Mouse (Mus musculus) Patski (cell line): Measurements from ENCODE around the gene Agap1. TPM values are rescaled to one million over a fixed set of nuclear protein-coding genes. Genes with fewer than 3 reads are reported as not detected.
A peak's percentile ranks its signal among the peaks of the same experiment; 100 is the strongest.

Experiments used
- ATAC-seq: fragments of 100-300 bp; one replicate; pipeline ENCODE4 v1.8.0; 2021
- CTCF ChIA-PET: fragments of 350-600 bp; sonication (Branson Sonifier 250); formaldehyde crosslinking; loops from one replicate; lab custom pipeline; 2022; ENCODE audit warnings: inconsistent platforms; lab: Charles Lee
- POLR2A ChIA-PET: fragments of 350-600 bp; sonication (Branson Sonifier 250); formaldehyde crosslinking; loops from one replicate; lab custom pipeline; 2022; ENCODE audit warnings: antibody characterized with exemption, inconsistent platforms; lab: Charles Lee
- DNase-seq: peaks from one replicate; pipeline ENCODE4 v3.0.0-alpha.2; 2011; ENCODE audit warnings: low read depth, low spot score
- H3K27me3 ChIP-seq: fragments of 371-371 bp; one replicate; pipeline ENCODE4 v1.5.1; 2021
- CTCF ChIP-seq: fragments of 100-300 bp; IDR thresholded peaks from one replicate; pipeline ENCODE4 v1.5.1; 2021
- in situ Hi-C: fragments of 300-500 bp; cut with MboI; formaldehyde crosslinking; loops from 3 replicates; pipeline ENCODE4 v1.11.1; 2018; ENCODE audit warnings: low pct_unique_long_range_greater_than_20kb, mixed read lengths
- polyA plus RNA-seq: library from polyadenylated mRNA; unstranded; gene quantifications from one replicate; pipeline ENCODE4 v1.2.3, GENCODE M21; 2021

Agap1 gene
- polyA plus RNA-seq, 1 experiment from 2014 or later, result 32.3 TPM

DNA sequence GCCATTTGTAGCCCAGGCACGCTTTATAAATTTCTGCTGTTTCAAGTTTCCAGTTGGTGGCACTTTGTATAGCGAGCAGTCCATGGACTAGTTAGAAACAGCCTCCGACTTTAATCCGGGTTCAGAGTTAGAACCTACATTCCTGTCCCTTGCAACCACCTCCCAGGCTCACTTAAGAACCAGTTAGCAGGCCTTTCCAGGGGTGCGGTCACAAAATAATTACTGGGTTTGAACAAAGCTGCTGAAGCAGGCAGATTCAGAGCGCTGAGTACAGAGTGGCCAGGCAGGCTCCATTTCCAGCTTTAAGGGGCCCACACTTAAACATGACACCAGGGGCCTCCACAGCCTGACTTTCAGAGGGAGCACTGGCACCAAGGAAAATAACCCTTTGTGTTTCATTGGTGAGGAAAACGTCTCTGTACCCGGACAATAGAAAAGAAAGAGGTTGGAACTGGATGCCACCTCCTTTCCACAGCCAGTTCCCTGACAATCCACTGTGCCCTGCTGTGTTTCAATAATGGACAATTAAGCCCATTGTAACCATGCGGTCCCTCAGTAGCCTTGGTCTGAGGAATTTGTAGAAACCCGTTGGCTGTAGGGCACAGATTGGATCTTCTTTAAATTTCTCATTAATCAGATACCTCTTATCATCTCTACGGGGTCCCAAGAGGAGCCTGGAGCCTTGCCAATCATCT lies 24.5 kb upstream of the Agap1 start:
- ChIA-PET CTCF (no interaction called here), POLR2A (no interaction called here)
- in situ Hi-C loops, result no loop called here
- DNase-seq, result no peak
- no peaks in the 10 kb centered on the region for H3K27me3 ChIP-seq
- no peak for ATAC-seq
- TF ChIP-seq CTCF, result no peak

DNA sequence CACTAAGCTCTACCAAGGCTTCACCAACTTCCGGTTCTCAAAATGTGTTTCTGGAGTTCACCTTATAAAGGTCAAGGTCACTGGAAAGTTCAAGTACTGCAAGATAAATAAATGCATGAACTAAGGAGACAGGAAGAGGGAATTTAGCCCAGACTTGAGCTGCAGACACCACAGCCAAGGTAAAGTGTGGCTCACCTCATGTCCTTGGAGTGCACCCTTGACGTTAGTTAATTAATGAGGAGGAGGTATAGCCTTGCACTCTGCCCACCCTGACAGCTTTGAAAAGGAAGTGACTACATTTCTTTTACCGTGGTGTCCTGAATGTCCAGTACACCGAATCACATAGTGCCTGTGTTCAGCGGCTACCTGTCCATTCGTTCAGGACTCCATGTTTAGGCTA lies 15.3 kb upstream of the Agap1 start:
- ChIA-PET CTCF (interaction anchor here (1.5 kb wide), 1 partner anchor 9 kb away, joined by 6 read pairs; no protein-coding TSS in a partner anchor), POLR2A (no interaction called here)
- H3K27me3 ChIP-seq, result no peaks in the 10 kb centered on the region
- TF ChIP-seq CTCF, result no peak
- DNase-seq (no peak), ATAC-seq (no peak)
- in situ Hi-C loops, result no loop called here

DNA sequence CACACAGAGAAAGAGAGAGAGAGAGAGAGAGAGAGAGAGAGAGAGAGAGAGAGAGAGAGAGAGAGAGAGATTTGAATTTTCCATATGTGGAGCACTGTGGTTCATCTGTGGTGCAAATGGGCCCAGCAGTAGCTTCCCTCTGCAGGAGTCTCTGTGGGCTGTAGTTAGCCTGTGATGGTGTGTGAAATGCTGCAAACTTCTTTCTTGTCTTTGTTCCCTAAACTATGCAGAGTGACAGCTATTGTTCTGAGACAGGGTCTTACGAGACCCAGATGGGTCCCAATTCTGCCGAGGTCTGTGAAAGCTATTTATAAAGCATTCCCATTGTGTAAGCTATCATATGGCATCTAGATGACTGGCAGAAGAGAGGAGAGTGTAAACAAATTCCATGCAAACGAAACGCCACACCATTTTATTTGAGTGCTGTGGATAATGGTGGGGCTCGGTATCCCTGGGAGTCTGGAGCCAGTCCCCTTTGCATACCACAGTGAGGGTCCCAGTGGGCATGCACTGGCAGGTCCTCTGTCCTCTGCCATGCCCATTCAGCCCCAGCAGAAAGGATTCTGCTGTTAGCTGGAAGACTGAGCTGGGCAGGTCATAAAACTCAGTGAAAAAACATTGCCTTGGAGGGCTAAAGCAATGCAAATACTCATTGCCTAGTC lies 13.2 kb upstream of the Agap1 start:
- in situ Hi-C loops, result no loop called here
- POLR2A ChIA-PET, result interaction anchor here (0.6 kb wide), 1 partner anchor 9 kb away, joined by 3 read pairs; no protein-coding TSS in a partner anchor
- no peak for TF ChIP-seq CTCF
- DNase-seq (no peak), ATAC-seq (no peak)
- H3K27me3 ChIP-seq, result no peaks in the 10 kb centered on the region
- CTCF ChIA-PET, result no interaction called here

DNA sequence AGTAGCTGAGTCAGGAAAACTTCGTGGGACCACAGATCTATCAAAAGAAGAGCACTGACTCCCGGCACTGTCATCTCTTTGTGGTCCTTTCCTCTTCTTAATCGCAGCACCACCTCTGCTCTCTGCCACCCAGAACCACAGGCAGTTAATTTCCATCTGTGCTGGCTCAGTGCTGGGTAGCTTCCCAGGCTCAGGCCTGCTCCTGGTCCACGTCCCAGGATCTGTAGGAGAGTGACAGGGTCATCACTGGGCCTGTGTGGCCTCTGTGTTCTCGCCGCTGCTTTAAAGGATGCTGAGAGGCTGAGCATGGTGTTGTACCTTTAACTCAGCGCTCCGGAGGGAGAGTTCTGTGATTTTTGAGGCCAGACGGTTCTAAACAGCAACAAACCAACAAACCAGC lies 11.1 kb upstream of the Agap1 start:
- ATAC-seq, result no peak
- no peak for TF ChIP-seq CTCF
- POLR2A ChIA-PET, result no interaction called here
- in situ Hi-C loops, result no loop called here
- DNase-seq, result no peak
- CTCF ChIA-PET, result interaction anchor here (0.8 kb wide), 1 partner anchor 81 kb away, joined by 3 read pairs; no protein-coding TSS in a partner anchor
- no peaks in the 10 kb centered on the region for H3K27me3 ChIP-seq

DNA sequence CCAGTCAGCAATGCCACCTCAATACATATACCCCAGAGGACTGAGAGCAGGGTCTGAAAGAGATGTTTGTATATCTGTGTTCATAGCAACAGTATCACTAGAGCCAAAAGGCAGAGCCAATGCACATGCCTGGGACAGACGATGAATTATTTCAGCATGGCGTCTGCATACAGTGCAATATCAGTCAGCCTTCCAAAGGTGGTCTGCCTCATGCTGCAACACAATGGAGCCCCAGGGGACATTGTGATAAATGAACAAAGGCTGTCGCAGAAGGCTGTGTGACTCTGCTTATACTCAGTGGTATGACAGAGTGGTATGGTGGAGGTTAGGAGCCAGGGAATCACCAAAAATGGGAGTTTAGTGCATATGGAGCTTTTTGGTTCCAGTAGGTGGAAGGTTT lies 10.6 kb upstream of the Agap1 start:
- ChIA-PET CTCF (interaction anchor here (0.8 kb wide), 1 partner anchor 81 kb away, joined by 3 read pairs; no protein-coding TSS in a partner anchor), POLR2A (no interaction called here)
- TF ChIP-seq CTCF, result no peak
- no peak for DNase-seq
- in situ Hi-C loops, result no loop called here
- no peaks in the 10 kb centered on the region for H3K27me3 ChIP-seq
- ATAC-seq, result no peak

DNA sequence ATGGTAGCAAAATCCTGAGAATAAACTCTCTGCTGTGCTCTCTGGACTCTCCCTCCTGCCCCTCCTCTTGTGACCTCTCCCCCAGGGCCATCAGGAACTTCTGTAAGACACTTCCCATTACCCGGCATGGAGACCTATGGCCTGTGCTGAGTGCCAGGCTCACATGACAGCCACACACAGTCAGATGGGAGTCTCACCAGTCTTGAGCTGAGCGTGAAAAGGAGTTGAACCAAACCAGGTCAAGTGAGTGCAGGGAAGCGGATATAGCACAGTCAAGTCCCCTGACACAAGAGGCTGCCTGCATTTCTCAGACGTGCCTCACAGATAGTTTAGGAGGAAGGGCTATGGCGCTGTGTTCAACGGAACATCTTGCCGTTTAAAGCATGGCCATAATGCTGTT lies 4.5 kb upstream of the Agap1 start:
- POLR2A ChIA-PET, result interaction anchor here (0.7 kb wide), 1 partner anchor 9 kb away, joined by 3 read pairs; no protein-coding TSS in a partner anchor
- in situ Hi-C loops, result loop anchor here (5.0 kb wide), 1 partner anchor 213 kb away; no protein-coding TSS in a partner anchor
- no peak for TF ChIP-seq CTCF
- CTCF ChIA-PET, result no interaction called here
- DNase-seq (no peak), ATAC-seq (no peak)
- no peaks in the 10 kb centered on the region for H3K27me3 ChIP-seq

DNA sequence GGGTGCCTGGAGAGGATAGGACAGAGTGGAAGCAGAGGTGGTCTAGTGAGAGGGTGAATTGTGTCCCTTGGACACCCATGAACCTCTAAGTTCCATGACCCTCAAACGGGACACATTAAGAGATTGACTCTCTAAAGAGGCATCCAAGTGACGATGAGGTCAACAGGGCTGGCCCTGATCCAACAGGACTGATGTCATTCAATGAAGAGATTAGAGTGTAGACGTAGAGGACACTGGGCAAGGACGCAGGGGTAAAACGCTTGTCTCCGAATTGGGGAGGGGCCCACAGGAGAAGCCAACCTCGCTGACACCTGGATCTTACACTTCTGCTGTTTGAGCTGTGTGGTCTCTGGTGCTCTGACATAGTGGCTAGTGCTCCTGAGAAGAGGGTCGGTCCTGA lies 2.5 kb upstream of the Agap1 start:
- in situ Hi-C loops, result loop anchor here (5.0 kb wide), 1 partner anchor 215 kb away; no protein-coding TSS in a partner anchor
- ChIA-PET POLR2A (no interaction called here), CTCF (no interaction called here)
- no peak for TF ChIP-seq CTCF
- DNase-seq (no peak), ATAC-seq (no peak)
- no peaks in the 10 kb centered on the region for H3K27me3 ChIP-seq

DNA sequence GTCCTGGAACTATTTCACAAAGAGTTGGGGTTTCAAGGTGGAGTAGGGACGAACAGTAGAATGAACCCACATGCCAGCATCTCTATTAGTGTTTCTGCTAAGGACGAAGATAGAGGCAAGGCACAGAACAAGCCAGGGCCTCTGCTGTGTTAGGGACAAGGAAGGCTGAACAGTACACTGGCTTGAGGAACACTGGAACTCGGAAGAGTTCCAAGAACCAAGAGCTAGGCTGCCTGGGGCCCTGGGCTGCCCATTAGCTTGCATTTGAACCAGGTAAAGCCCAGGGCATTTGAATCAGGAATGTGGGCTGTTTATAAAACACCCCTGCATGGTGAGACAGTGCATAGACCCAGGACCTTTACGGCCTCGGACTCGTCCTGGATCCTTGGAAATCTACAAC lies 940 bp upstream of the Agap1 start:
- ATAC-seq, result no peak

DNA sequence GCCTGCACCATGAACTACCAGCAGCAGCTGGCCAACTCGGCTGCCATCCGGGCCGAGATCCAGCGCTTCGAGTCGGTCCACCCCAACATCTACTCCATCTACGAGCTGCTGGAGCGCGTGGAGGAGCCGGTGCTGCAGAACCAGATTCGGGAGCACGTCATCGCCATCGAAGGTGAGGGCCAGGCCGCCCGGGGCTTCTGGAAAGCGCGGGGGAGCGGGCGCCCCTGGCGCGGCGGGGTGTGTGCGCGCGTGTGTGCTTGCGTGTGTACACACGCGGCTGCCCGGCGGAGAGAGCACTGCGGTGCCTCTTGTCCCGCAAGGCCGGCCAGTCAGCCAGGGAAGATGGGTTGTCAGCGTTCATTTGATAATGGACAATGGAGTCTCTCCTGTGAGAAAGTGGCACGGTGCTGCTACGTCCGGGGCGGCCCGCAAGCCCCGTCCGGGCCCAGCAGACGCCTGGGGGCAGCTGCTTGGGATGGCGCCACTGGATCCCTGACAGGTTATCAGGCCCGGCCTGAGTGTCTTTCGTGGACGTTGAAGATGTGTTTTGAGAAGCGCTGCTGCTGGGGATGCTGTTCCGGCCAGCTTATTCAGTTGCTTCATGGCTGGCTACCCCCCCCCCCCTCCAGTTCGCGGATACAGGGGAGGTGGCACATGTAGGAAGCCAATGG lies 950 bp downstream of the Agap1 start:
- in situ Hi-C loops, result loop anchor here (5.0 kb wide), 1 partner anchor 67 kb away; no protein-coding TSS in a partner anchor
- no peak for DNase-seq
- H3K27me3 ChIP-seq, result no peaks in the 10 kb centered on the region
- peak; percentile 9 for ATAC-seq
- CTCF ChIA-PET, result interaction anchor here (1.0 kb wide), 1 partner anchor 52 kb away, joined by 4 read pairs; no protein-coding TSS in a partner anchor
- POLR2A ChIA-PET, result interaction anchor here (0.7 to 1.3 kb wide), 5 partner anchors 11 to 908 kb away, joined by 3 to 6 read pairs (median 4); no protein-coding TSS in a partner anchor
- no peak for TF ChIP-seq CTCF

More for the DNA sequence above, 940 bp upstream of the Agap1 start:
- no peak for DNase-seq
- in situ Hi-C loops, result loop anchor here (5.0 kb wide), 1 partner anchor 216 kb away; no protein-coding TSS in a partner anchor
- no peak for TF ChIP-seq CTCF
- POLR2A ChIA-PET, result interaction anchor here (1.0 to 1.1 kb wide), 2 partner anchors 8 to 10 kb away, joined by 3 to 5 read pairs; no protein-coding TSS in a partner anchor
- CTCF ChIA-PET, result interaction anchor here (1.1 kb wide), 1 partner anchor 208 kb away, joined by 3 read pairs; no protein-coding TSS in a partner anchor
- H3K27me3 ChIP-seq, result no peaks in the 10 kb centered on the region

DNA sequence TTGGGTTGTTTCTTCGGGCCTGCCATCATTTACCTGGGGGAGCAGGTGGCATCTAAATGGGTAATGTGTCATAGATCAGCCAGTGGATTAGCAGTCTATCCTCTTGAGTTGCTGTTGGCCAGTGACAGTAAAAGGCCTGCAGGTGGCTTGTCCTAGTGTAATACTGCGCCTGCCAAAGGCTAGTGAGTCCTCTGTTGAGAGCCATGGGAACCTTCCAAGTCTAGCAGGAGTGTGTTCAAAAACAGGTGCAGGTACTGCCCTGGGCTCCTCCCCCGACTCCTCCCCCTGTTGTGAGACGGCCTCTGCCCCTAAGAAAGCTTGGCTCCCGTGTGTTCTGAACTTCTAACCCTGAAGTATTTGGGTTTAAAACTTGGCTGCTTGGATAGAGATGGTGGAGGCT lies 1.9 kb downstream of the Agap1 start:
- H3K27me3 ChIP-seq, result no peaks in the 10 kb centered on the region
- in situ Hi-C loops, result loop anchor here (5.0 kb wide), 1 partner anchor 66 kb away; no protein-coding TSS in a partner anchor
- DNase-seq (no peak), ATAC-seq (no peak)
- TF ChIP-seq CTCF, result no peak
- ChIA-PET POLR2A (interaction anchor here (1.3 kb wide), 3 partner anchors 8 to 68 kb away, joined by 3 to 7 read pairs (median 6); no protein-coding TSS in a partner anchor), CTCF (interaction anchor here (1.1 to 1.3 kb wide), 4 partner anchors 25 to 65 kb away, joined by 3 read pairs; no protein-coding TSS in a partner anchor)
